Mouse (Mus musculus) thymus, adult 2 months (tissue): ENCODE data around the gene Coq5.

Source experiments
- CTCF ChIP-seq: fragments of 200-500 bp; IDR thresholded peaks from 2 replicates; pipeline ENCODE4 v1.5.1; 2012; ENCODE audit warnings: mild to moderate bottlenecking, control low read depth, low read length, moderate library complexity, borderline replicate concordance; ENCODE audit not compliant: control insufficient read depth, poor library complexity, insufficient read depth; ENCODE audit errors: extremely low read depth
- POLR2A ChIP-seq: fragments of 200-500 bp; IDR thresholded peaks from 2 replicates; pipeline ENCODE4 v1.6.1; 2012; ENCODE audit warnings: mild to moderate bottlenecking, low read length, control low read depth, moderate library complexity; ENCODE audit not compliant: control insufficient read depth, poor library complexity, insufficient read depth; ENCODE audit errors: extremely low read depth

GRCm38 (mm10) chr5:115301615-115302014 is 22.1 kb downstream of the Coq5 start:
- TF ChIP-seq CTCF (no peak), POLR2A (no peak)
